Mouse (Mus musculus) ES-E14 (cell line): Measurements from ENCODE around the gene 9430038I01Rik.

Source experiments
- HCFC1 ChIP-seq: IDR thresholded peaks from 2 replicates; pipeline ENCODE4 v1.6.1; 2012; ENCODE audit warnings: low read length, inconsistent platforms, borderline replicate concordance; ENCODE audit not compliant: insufficient read depth
- ZNF384 ChIP-seq: IDR thresholded peaks from 2 replicates; pipeline ENCODE4 v1.6.1; 2012; ENCODE audit warnings: low read depth, low read length, inconsistent platforms

- TF ChIP-seq HCFC1 (no peak), ZNF384 (no peak)
Observed at GRCm38 (mm10) chr7:137346068-137346467, 64.5 kb downstream of the 9430038I01Rik start.
